Mouse (Mus musculus) kidney, embryonic 15.5 days (tissue): Measurements from ENCODE around the gene Plscr1. TPM values are rescaled to one million over a fixed set of nuclear protein-coding genes. Genes with fewer than 3 reads are reported as not detected.

Experiments used
- ATAC-seq: fragments of 200-750 bp; cut with Nextera tagmentation; replicated peaks from 2 replicates; pipeline ENCODE4 v1.8.0; 2017; ENCODE audit warnings: moderate TSS enrichment; ENCODE audit not compliant: low FRiP score
- H3K27ac ChIP-seq: fragments of 300-500 bp; sonication (generic); 2 replicates; pipeline ENCODE4 v1.5.1; 2015; ENCODE audit warnings: mild to moderate bottlenecking, inconsistent platforms
- H3K27me3 ChIP-seq: fragments of 300-500 bp; sonication (generic); 2 replicates; pipeline ENCODE4 v1.6.1; 2015; ENCODE audit warnings: inconsistent platforms
- H3K36me3 ChIP-seq: fragments of 300-500 bp; sonication (generic); 2 replicates; pipeline ENCODE4 v1.6.1; 2015; ENCODE audit warnings: inconsistent platforms
- H3K4me1 ChIP-seq: fragments of 300-500 bp; sonication (generic); 2 replicates; pipeline ENCODE4 v1.6.1; 2015; ENCODE audit warnings: inconsistent platforms
- H3K4me2 ChIP-seq: fragments of 300-500 bp; sonication (generic); 2 replicates; pipeline ENCODE4 v1.6.1; 2015; ENCODE audit warnings: moderate library complexity, mild to moderate bottlenecking, inconsistent platforms
- H3K4me3 ChIP-seq: fragments of 300-500 bp; sonication (generic); replicated peaks from 2 replicates; pipeline ENCODE4 v1.5.1; 2015; ENCODE audit warnings: mild to moderate bottlenecking, inconsistent platforms
- H3K9ac ChIP-seq: fragments of 300-500 bp; sonication (generic); 2 replicates; pipeline ENCODE4 v1.6.1; 2015; ENCODE audit warnings: mild to moderate bottlenecking, inconsistent platforms
- H3K9me3 ChIP-seq: fragments of 300-500 bp; sonication (generic); replicated peaks from 2 replicates; pipeline ENCODE4 v1.6.1; 2016; ENCODE audit warnings: inconsistent platforms
- WGBS: fragments of 180-500 bp; shearing (Covaris S2); methylation state at CpG from one replicate; pipeline ENCODE4 v1.1.7; 2015; ENCODE audit warnings: mixed read lengths; 5-methylcytosine and 5-hydroxymethylcytosine counted together
- polyA plus RNA-seq: library from polyadenylated mRNA; unstranded; fragments of >200 nt; fragmentation: Nextera tagmentation; extraction: Ambion mirVana; gene quantifications from 2 replicates; pipeline ENCODE4 v1.2.1, GENCODE M21; 2015

Gene Plscr1
- polyA plus RNA-seq = 74.6 and 78.2 TPM in 2 replicates

DNA sequence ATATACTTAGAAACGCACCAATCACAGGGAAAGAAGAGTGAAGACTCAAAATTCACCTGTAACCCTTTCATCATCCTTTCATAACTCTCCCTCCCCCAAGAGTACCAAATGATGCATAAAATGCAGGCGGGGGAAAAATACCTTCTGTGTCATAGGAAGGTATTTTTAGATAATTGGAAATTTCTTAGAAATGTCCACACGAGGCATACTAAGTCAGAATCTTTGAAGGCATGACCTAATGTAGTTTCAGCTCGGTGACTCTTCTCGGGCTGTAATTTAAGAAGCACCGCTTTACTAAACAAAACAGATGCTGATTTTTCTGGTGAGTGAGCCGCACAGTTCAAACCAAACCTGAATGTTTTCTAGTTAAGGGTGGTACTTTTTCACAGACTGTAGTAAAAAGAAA lies at the start of gene Plscr1:
TSS of gene Plscr1 (plus strand) at position 304 of the 406 bp plus-strand sequence.
- Histone ChIP-seq H3K4me2 (peak within 1 kb of the TSS; percentile 72), H3K27me3 (no peaks in the 10 kb centered on the region), H3K4me3 (peak within 1 kb of the TSS; percentile 69), H3K4me1 (peaks cover 10% of the 10 kb centered on the region), H3K36me3 (no peaks in the 10 kb centered on the region), H3K27ac (peak within 1 kb of the TSS; percentile 99), H3K9me3 (no peaks in the 10 kb centered on the region), H3K9ac (peak within 1 kb of the TSS; percentile 72)
- ATAC-seq = no peak
- WGBS = 20% methylated on average over 7 of the region's 7 CpGs

DNA sequence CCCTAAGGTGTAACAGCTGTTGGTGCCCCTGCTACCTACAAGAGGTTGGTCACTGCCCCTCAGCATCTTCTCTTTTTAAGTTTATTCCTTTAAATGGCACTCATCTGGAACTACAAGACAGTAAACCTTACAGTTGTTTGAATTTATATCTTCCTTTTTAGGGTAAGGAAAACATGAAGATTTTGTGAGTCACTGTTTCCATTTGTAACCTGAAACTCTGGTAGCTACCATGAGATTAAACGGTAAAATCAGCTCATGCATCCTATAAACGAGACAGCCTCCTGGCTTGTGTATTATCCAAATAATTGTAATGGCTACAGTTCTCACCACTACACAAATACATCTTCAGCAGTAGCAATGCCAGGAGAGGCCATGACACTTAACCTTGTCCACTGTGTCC lies 45.2 kb upstream of the Plscr1 start:
- H3K27me3 ChIP-seq = no peaks in the 10 kb centered on the region
- no peaks in the 10 kb centered on the region for H3K9me3 ChIP-seq
- H3K4me2 ChIP-seq = no peak overlapping the region
- no peak overlapping the region for H3K9ac ChIP-seq
- no peaks in the 10 kb centered on the region for H3K4me1 ChIP-seq
- H3K27ac ChIP-seq = no peak overlapping the region
- no peak overlapping the region for H3K4me3 ChIP-seq
- no peak for ATAC-seq
- WGBS = 17% methylated on average over 2 of the region's 2 CpGs
- H3K36me3 ChIP-seq = no peaks in the 10 kb centered on the region

DNA sequence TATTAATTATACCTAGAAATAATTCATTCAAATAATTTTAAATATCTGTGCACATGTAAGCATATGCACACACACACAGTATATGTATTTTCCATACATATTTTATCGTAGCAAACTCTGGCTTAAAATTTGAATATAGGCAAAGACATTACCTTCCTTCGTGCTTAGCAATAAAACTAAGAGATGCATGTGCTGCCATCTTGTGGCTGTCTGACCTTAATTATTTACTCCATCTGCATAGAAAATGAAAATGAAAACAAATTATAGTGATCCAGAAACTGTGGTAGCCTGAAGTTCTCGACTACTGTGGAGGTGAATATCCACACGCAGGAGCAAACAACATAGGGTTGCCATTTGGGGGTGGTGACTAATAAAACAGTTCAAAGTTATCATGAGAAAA lies 42.2 kb upstream of the Plscr1 start:
- no peaks in the 10 kb centered on the region for H3K4me1 ChIP-seq
- H3K27me3 ChIP-seq = no peaks in the 10 kb centered on the region
- no peaks in the 10 kb centered on the region for H3K36me3 ChIP-seq
- no peak overlapping the region for H3K4me3 ChIP-seq
- no peak for ATAC-seq
- H3K4me2 ChIP-seq = no peak overlapping the region
- no peak overlapping the region for H3K27ac ChIP-seq
- H3K9ac ChIP-seq = no peak overlapping the region
- no peaks in the 10 kb centered on the region for H3K9me3 ChIP-seq
- 52% methylated on average over 4 of the region's 4 CpGs for WGBS

DNA sequence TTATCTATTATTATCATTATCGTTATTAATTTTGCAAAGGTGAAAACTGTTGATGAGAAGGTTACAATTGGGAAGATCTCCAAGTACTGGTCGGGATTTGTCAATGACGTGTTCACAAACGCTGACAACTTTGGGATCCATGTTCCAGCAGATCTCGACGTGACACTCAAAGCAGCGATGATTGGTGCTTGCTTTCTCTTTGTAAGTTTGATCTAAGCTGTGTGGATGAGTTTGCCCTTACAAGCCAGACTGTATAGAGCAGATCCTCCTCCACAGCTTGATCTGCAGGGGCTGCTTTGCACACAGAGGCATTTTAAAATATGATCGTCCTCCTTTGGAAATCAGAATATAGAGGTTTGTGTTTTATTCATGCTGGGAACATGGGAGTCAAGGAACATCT lies 41.8 kb upstream of the Plscr1 start:
- H3K4me3 ChIP-seq = no peak overlapping the region
- no peak for ATAC-seq
- no peaks in the 10 kb centered on the region for H3K4me1 ChIP-seq
- H3K27me3 ChIP-seq = no peaks in the 10 kb centered on the region
- H3K9ac ChIP-seq = no peak overlapping the region
- no peak overlapping the region for H3K4me2 ChIP-seq
- no peaks in the 10 kb centered on the region for H3K9me3 ChIP-seq
- 77% methylated on average over 8 of the region's 8 CpGs for WGBS
- no peaks in the 10 kb centered on the region for H3K36me3 ChIP-seq
- no peak overlapping the region for H3K27ac ChIP-seq

DNA sequence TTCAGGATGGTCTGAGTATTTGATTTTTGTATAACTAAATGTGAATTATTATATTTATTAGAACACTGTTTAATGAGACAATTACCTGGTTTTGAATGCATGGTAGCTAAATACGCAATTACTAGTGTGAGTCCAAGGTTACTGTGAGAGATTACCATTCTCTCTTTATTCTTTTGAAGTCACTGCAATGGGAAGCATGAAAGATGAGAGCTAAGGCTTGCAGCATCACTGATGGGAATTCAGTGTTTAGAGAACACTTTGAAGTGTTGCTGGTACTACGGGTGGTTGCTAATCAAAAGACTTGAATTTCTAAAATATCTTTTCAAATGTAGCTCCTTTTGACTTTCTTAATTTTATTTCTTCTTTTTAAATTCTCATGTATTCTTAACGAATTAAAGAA lies 39.7 kb upstream of the Plscr1 start:
- H3K4me1 ChIP-seq = no peaks in the 10 kb centered on the region
- H3K4me3 ChIP-seq = no peak overlapping the region
- H3K27ac ChIP-seq = no peak overlapping the region
- ATAC-seq = no peak
- no peak overlapping the region for H3K9ac ChIP-seq
- H3K4me2 ChIP-seq = no peak overlapping the region
- H3K27me3 ChIP-seq = no peaks in the 10 kb centered on the region
- no peaks in the 10 kb centered on the region for H3K36me3 ChIP-seq
- WGBS = 85% methylated on average over 3 of the region's 3 CpGs
- no peaks in the 10 kb centered on the region for H3K9me3 ChIP-seq

DNA sequence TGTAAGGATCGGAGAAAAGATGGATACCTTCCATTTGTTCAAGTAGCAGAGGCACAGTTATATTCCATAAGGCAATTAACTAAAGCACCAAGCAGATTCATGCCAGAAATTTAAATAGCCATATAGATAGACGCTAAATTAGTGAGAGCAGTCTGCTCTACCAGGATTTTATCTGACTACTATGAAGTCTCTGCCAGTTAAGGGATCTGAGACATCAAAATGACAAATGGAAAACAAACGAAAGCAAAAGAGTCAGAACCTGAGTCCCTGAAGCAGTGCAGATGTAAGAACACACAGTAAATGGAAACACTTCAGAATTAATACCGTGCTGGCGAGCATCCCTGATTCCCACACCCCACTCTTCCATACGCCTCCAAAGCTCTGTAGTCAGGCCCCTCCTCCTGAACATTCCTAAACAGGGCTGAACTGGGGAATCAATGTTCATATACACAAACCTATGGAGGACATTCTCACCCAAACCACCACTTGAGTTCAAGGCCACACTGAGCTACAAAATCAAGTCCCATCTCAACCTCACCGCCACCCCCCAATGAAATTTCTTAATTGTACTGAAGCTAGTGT lies 39.1 kb upstream of the Plscr1 start:
- WGBS = 69% methylated on average over 7 of the region's 7 CpGs
- Histone ChIP-seq H3K27ac (no peak overlapping the region), H3K9me3 (no peaks in the 10 kb centered on the region), H3K36me3 (no peaks in the 10 kb centered on the region), H3K27me3 (no peaks in the 10 kb centered on the region), H3K4me3 (no peak overlapping the region), H3K9ac (no peak overlapping the region), H3K4me1 (no peaks in the 10 kb centered on the region), H3K4me2 (no peak overlapping the region)
- no peak for ATAC-seq

DNA sequence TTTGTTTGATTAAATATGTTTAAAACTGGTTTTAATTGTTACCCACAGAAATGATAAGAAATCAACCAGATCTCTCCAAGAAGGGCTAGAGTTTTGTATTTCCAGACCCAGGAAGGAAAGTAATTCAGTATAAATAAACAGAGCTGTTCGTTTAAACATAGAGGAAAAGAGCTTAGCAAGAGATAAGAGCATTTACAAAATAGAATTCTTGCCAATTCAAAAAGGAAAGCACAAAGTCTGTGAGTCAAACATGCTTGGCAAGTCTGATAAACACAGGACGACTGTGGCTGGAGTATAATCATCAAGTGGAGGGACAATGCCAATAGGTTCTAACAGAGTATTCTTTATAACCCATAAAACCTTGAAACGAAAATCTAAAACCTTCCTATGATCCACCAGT lies 38.5 kb upstream of the Plscr1 start:
- H3K36me3 ChIP-seq = no peaks in the 10 kb centered on the region
- H3K27ac ChIP-seq = no peak overlapping the region
- no peak overlapping the region for H3K9ac ChIP-seq
- H3K4me2 ChIP-seq = no peak overlapping the region
- 68% methylated on average over 3 of the region's 3 CpGs for WGBS
- H3K9me3 ChIP-seq = no peaks in the 10 kb centered on the region
- no peaks in the 10 kb centered on the region for H3K4me1 ChIP-seq
- no peak for ATAC-seq
- no peak overlapping the region for H3K4me3 ChIP-seq
- no peaks in the 10 kb centered on the region for H3K27me3 ChIP-seq

DNA sequence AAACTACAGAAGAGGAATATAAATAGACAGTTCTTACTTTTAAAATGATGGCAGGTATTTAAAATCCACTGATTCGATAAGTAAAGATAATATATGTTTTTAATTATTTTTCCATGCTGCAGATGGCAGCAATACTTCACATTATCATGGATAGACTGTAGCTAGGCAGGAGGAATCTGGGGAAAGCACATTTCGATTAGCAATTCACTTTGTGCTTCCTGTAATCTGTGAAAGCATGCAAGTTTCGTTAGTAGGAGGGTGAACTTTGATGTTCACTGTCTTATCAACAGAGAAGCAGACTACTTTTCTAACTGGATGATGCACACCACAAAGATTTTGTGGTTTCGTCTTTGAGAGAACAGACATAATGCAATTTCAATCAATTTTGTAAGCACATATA lies 32.1 kb upstream of the Plscr1 start:
- no peak overlapping the region for H3K4me3 ChIP-seq
- H3K4me2 ChIP-seq = no peak overlapping the region
- H3K27me3 ChIP-seq = no peaks in the 10 kb centered on the region
- no peak overlapping the region for H3K9ac ChIP-seq
- H3K4me1 ChIP-seq = no peaks in the 10 kb centered on the region
- 58% methylated on average over 4 of the region's 4 CpGs for WGBS
- no peak overlapping the region for H3K27ac ChIP-seq
- no peaks in the 10 kb centered on the region for H3K9me3 ChIP-seq
- ATAC-seq = no peak
- no peaks in the 10 kb centered on the region for H3K36me3 ChIP-seq

DNA sequence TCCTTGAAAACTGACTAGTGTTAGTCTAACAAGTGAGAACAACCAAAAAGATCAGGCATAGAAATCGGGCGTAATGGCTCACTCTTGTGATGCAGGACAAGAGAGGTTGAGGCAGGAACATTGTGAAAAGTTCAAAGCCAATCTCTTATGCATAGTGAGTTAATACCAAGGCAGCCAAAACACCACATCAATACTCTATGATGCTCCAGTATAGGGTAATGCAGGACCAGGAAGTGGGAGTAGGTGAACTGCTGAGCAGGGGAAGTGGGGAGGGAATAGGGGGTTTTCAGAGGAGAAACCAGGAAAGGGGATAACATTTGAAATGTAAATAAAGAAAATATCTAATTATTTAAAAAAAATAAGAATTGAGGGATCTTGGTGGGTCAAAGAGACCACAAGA lies 31.7 kb upstream of the Plscr1 start:
- Histone ChIP-seq H3K4me3 (no peak overlapping the region), H3K4me1 (no peaks in the 10 kb centered on the region), H3K27ac (no peak overlapping the region), H3K27me3 (no peaks in the 10 kb centered on the region), H3K9me3 (no peaks in the 10 kb centered on the region), H3K36me3 (no peaks in the 10 kb centered on the region), H3K4me2 (no peak overlapping the region), H3K9ac (no peak overlapping the region)
- no peak for ATAC-seq
- 88% methylated on average over 2 of the region's 2 CpGs for WGBS

DNA sequence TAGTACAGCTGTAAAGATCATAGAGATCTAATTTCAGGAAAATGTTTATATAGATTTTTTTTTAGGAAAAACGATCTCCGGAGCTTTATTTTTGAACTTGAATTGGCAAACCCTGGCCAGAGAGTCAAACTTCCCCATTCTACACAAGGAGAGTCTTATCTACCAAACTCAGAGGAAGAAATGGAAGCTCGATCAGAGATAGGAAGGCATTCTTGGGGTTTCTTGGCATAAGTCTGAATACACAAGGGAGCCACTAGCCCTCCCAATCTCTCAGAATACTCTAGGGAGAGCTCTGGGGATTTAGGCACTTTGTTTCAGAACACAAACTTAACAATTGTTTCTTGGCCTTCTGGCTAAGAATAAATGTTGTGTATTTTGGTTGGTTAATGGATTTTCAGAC lies 29.4 kb upstream of the Plscr1 start:
- 55% methylated on average over 3 of the region's 3 CpGs for WGBS
- H3K27ac ChIP-seq = no peak overlapping the region
- no peaks in the 10 kb centered on the region for H3K4me1 ChIP-seq
- H3K9ac ChIP-seq = no peak overlapping the region
- no peak overlapping the region for H3K4me3 ChIP-seq
- no peaks in the 10 kb centered on the region for H3K9me3 ChIP-seq
- no peak for ATAC-seq
- H3K4me2 ChIP-seq = no peak overlapping the region
- H3K27me3 ChIP-seq = no peaks in the 10 kb centered on the region
- H3K36me3 ChIP-seq = no peaks in the 10 kb centered on the region

DNA sequence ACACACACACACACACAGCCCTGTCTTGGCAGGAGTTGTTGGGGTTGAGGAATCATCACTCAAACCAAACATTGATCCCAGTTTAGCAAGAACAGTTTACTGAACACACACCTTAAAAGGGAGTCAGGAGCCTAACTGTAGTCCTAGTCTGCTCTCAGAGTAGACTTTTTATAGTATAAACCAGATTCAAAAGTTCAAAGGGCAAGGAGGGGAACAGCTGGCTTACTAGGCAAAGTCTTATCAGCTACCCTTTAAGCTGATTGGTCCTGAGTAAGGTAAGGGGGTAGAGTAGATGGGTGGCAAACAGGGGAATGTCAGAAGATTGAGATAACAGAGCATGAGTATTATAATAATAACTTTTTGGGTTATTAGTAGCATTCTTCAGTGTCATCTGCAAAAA lies 28.1 kb upstream of the Plscr1 start:
- Histone ChIP-seq H3K4me3 (no peak overlapping the region), H3K27me3 (no peaks in the 10 kb centered on the region), H3K9ac (no peak overlapping the region), H3K4me1 (no peaks in the 10 kb centered on the region), H3K36me3 (no peaks in the 10 kb centered on the region), H3K27ac (no peak overlapping the region), H3K9me3 (no peaks in the 10 kb centered on the region), H3K4me2 (no peak overlapping the region)
- ATAC-seq = no peak

DNA sequence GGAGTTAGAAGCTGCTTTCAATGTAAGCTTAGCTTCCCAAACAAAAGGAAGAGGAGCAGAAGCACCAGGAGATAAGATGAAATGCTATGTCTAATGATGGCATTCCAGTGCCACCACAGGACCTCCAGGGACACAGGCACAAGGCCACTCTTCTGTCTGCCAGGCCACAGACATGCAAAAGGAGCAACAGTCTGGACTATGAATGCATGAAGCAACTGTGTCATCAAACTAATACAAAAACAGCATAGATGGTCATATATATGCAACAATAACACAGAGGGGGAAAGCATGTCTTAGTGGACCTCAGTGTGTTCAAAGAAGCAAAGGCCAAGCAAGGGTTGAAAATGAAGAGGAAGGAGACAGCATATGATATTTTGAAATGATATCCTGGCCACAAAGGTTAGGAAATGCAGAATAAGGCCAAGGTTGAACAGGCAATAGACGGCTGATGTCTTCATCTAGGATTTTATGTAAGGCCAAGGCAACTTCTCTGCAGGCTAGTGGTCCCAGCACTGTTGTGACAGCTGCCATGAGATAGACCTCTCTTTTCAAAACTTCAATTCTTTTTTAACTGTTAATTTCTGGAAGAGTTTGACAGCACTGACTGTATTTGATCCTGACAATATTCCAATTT lies 24.8 kb upstream of the Plscr1 start:
- Histone ChIP-seq H3K4me2 (no peak overlapping the region), H3K9ac (no peak overlapping the region), H3K9me3 (no peaks in the 10 kb centered on the region), H3K27ac (no peak overlapping the region), H3K27me3 (no peaks in the 10 kb centered on the region), H3K4me1 (no peaks in the 10 kb centered on the region), H3K4me3 (no peak overlapping the region), H3K36me3 (no peaks in the 10 kb centered on the region)
- WGBS = 79% methylated on average over 1 of the region's 1 CpGs
- ATAC-seq = no peak

DNA sequence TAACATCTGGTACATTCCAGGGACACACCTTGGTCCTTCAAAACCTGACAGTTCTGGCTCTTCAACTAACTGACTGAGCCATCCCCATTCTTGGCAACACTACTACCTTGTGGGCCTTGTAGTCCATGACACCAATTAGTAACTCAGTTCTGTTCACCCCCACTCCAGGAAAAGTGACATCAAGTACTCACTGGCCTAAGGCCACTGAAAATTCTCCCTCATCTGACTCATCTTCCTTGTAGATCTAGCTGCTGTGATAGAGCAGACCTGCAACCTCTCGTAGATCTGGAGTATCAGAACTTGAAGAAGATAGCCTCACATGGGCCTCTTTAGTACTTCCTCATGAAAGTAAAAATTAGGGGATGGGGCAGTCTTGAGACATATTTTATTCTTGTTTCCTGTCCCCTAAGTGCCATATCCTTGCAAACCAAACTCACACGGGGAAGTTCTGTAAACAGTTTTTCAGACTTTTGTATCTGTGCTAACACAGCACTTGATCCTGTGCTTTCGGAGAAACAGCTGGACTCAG lies 23.4 kb upstream of the Plscr1 start:
- H3K4me3 ChIP-seq = no peak overlapping the region
- no peaks in the 10 kb centered on the region for H3K36me3 ChIP-seq
- no peaks in the 10 kb centered on the region for H3K27me3 ChIP-seq
- 75% methylated on average over 3 of the region's 3 CpGs for WGBS
- H3K9ac ChIP-seq = no peak overlapping the region
- no peak overlapping the region for H3K4me2 ChIP-seq
- no peaks in the 10 kb centered on the region for H3K4me1 ChIP-seq
- ATAC-seq = no peak
- no peaks in the 10 kb centered on the region for H3K9me3 ChIP-seq
- H3K27ac ChIP-seq = no peak overlapping the region
